Mouse (Mus musculus) MEL (cell line): ENCODE results near the gene Sult2b1. TPM values are rescaled to one million over a fixed set of nuclear protein-coding genes. Genes with fewer than 3 reads are reported as not detected.

Source experiments
- DNase-seq: peaks from one replicate; pipeline ENCODE4 v3.0.0; 2011; ENCODE audit warnings: low read depth, low spot score
- H3K27ac ChIP-seq: 2 replicates; pipeline ENCODE4 v1.5.1; 2012; ENCODE audit warnings: low read depth, mild to moderate bottlenecking, control low read depth, low read length, moderate library complexity; ENCODE audit not compliant: control insufficient read depth
- H3K27me3 ChIP-seq, 2 experiments: fragments of 150-350 bp in 1 of 2; sonication (generic) in 1 of 2; 2 replicates each; pipeline ENCODE4 v1.6.1; 2012; ENCODE audit warnings: low read length in 2 of 2, mild to moderate bottlenecking in 2 of 2, improper control_type of control experiment in 1 of 2, moderate library complexity in 1 of 2; ENCODE audit not compliant: insufficient read depth in 2 of 2, control insufficient read depth in 1 of 2
- H3K36me3 ChIP-seq, 2 experiments: 2 replicates each; pipeline ENCODE4 v1.6.1; 2012 to 2014; ENCODE audit warnings: low read length in 2 of 2, improper control_type of control experiment in 1 of 2, inconsistent platforms in 1 of 2, mild to moderate bottlenecking in 1 of 2; ENCODE audit not compliant: insufficient read depth in 2 of 2, control insufficient read depth in 1 of 2
- H3K4me1 ChIP-seq, 2 experiments: fragments of 150-350 bp in 1 of 2; sonication (generic) in 1 of 2; 2 replicates each; pipeline ENCODE4 v1.6.1; 2012; ENCODE audit warnings: low read length in 2 of 2, improper control_type of control experiment in 1 of 2, mild to moderate bottlenecking in 1 of 2; ENCODE audit not compliant: insufficient read depth in 2 of 2, control insufficient read depth in 1 of 2
- H3K4me3 ChIP-seq, 2 experiments: fragments of 150-350 bp in 1 of 2; sonication (generic) in 1 of 2; 2 replicates each; pipeline ENCODE4 v1.5.1; 2012; ENCODE audit warnings: low read depth in 2 of 2, low read length in 2 of 2, mild to moderate bottlenecking in 2 of 2, moderate library complexity in 2 of 2, control low read depth in 1 of 2, improper control_type of control experiment in 1 of 2; ENCODE audit not compliant: control insufficient read depth in 1 of 2, insufficient read depth in 1 of 2
- H3K79me2 ChIP-seq: 2 replicates; pipeline ENCODE4 v1.6.1; 2012; ENCODE audit warnings: mild to moderate bottlenecking, low read length, moderate library complexity; ENCODE audit not compliant: control insufficient read depth, poor library complexity, insufficient read depth
- H3K9ac ChIP-seq: 2 replicates; pipeline ENCODE4 v1.6.1; 2012; ENCODE audit warnings: low read depth, mild to moderate bottlenecking, control low read depth, low read length, moderate library complexity; ENCODE audit not compliant: control insufficient read depth, poor library complexity, severe bottlenecking
- H3K9me3 ChIP-seq: fragments of 150-350 bp; sonication (generic); replicated peaks from 2 replicates; pipeline ENCODE4 v1.6.1; 2012; ENCODE audit warnings: mild to moderate bottlenecking, low read length, improper control_type of control experiment, moderate library complexity; ENCODE audit not compliant: insufficient read depth
- CHD2 ChIP-seq: IDR thresholded peaks from 2 replicates; pipeline ENCODE4 v1.6.1; 2011; ENCODE audit warnings: low read length, improper control_type of control experiment
- ELF1 ChIP-seq: IDR thresholded peaks from 2 replicates; pipeline ENCODE4 v1.6.1; 2014; ENCODE audit warnings: low read depth, mild to moderate bottlenecking, inconsistent platforms, low read length, improper control_type of control experiment, moderate library complexity
- EP300 ChIP-seq, 2 experiments: IDR thresholded peaks; 2 replicates each; pipeline ENCODE4 v1.6.1; 2011; ENCODE audit warnings: improper control_type of control experiment in 2 of 2, low read length in 2 of 2, low read depth in 1 of 2, mild to moderate bottlenecking in 1 of 2
- ETS1 ChIP-seq: IDR thresholded peaks from 2 replicates; pipeline ENCODE4 v1.6.1; 2012; ENCODE audit warnings: low read depth, mild to moderate bottlenecking, inconsistent platforms, low read length, improper control_type of control experiment, moderate library complexity
- GABPA ChIP-seq: IDR thresholded peaks from 2 replicates; pipeline ENCODE4 v1.6.1; 2012; ENCODE audit warnings: low read depth, mild to moderate bottlenecking, inconsistent platforms, low read length, improper control_type of control experiment, moderate library complexity
- HCFC1 ChIP-seq: IDR thresholded peaks from 2 replicates; pipeline ENCODE4 v1.6.1; 2012; ENCODE audit warnings: low read depth, mild to moderate bottlenecking, inconsistent platforms, low read length, improper control_type of control experiment, moderate library complexity
- KAT2A ChIP-seq: conservative IDR thresholded peaks from 2 replicates; pipeline ENCODE4 v1.6.1; 2012; ENCODE audit warnings: low read depth, low read length, improper control_type of control experiment, inconsistent platforms
- MAFK ChIP-seq: IDR thresholded peaks from 2 replicates; pipeline ENCODE4 v1.6.1; 2011; ENCODE audit warnings: low read depth, mild to moderate bottlenecking, low read length, improper control_type of control experiment, borderline replicate concordance
- MAX ChIP-seq: IDR thresholded peaks from 2 replicates; pipeline ENCODE4 v1.6.1; 2011; ENCODE audit warnings: low read length, improper control_type of control experiment
- MEF2A ChIP-seq: IDR thresholded peaks from 2 replicates; pipeline ENCODE4 v1.6.1; 2014; ENCODE audit warnings: low read depth, mild to moderate bottlenecking, inconsistent platforms, low read length, improper control_type of control experiment; ENCODE audit not compliant: poor library complexity, insufficient replicate concordance, severe bottlenecking; ENCODE audit errors: extremely low read depth
- MYB ChIP-seq: IDR thresholded peaks from 2 replicates; pipeline ENCODE4 v1.6.1; 2011; ENCODE audit warnings: mild to moderate bottlenecking, low read depth, low read length, improper control_type of control experiment
- MYC ChIP-seq: IDR thresholded peaks from 2 replicates; pipeline ENCODE4 v1.6.1; 2011; ENCODE audit warnings: low read depth, mild to moderate bottlenecking, low read length, improper control_type of control experiment, moderate library complexity
- NELFE ChIP-seq: IDR thresholded peaks from 2 replicates; pipeline ENCODE4 v1.6.1; 2011; ENCODE audit warnings: low read depth, low read length, improper control_type of control experiment
- POLR2A ChIP-seq, 2 experiments: IDR thresholded peaks; 2 replicates each; pipeline ENCODE4 v1.6.1; 2011 to 2012; ENCODE audit warnings: low read length in 2 of 2, mild to moderate bottlenecking in 2 of 2, control low read depth in 1 of 2, improper control_type of control experiment in 1 of 2, low read depth in 1 of 2, moderate library complexity in 1 of 2; ENCODE audit not compliant: control insufficient read depth in 1 of 2, insufficient read depth in 1 of 2, poor library complexity in 1 of 2
- POLR2AphosphoS2 ChIP-seq: IDR thresholded peaks from 2 replicates; pipeline ENCODE4 v1.6.1; 2011; ENCODE audit warnings: low read length, improper control_type of control experiment
- POLR2AphosphoS5 ChIP-seq: IDR thresholded peaks from 2 replicates; pipeline ENCODE4 v1.6.1; 2012; ENCODE audit warnings: low read depth, borderline replicate concordance, mild to moderate bottlenecking, inconsistent platforms, low read length, moderate library complexity, mixed read lengths
- RAD21 ChIP-seq: IDR thresholded peaks from 2 replicates; pipeline ENCODE4 v1.6.1; 2011; ENCODE audit warnings: mild to moderate bottlenecking, low read depth, low read length, improper control_type of control experiment
- RCOR1 ChIP-seq: IDR thresholded peaks from 2 replicates; pipeline ENCODE4 v1.6.1; 2012; ENCODE audit warnings: low read depth, mild to moderate bottlenecking, inconsistent platforms, low read length, improper control_type of control experiment
- SIN3A ChIP-seq: IDR thresholded peaks from 2 replicates; pipeline ENCODE4 v1.6.1; 2012; ENCODE audit warnings: low read length, improper control_type of control experiment, inconsistent platforms
- TAL1 ChIP-seq: IDR thresholded peaks from 2 replicates; pipeline ENCODE4 v1.6.1; 2012; ENCODE audit warnings: mild to moderate bottlenecking, inconsistent platforms, low read length, moderate library complexity, mixed read lengths
- TBP ChIP-seq: IDR thresholded peaks from 2 replicates; pipeline ENCODE4 v1.8.0; 2011; ENCODE audit warnings: low read depth, low read length, improper control_type of control experiment
- USF1 ChIP-seq: IDR thresholded peaks from 2 replicates; pipeline ENCODE4 v1.6.1; 2014; ENCODE audit warnings: low read depth, mild to moderate bottlenecking, inconsistent platforms, low read length, improper control_type of control experiment, moderate library complexity
- USF2 ChIP-seq, 2 experiments: IDR thresholded peaks; 2 replicates each; pipeline ENCODE4 v1.6.1; 2011 to 2012; ENCODE audit warnings: improper control_type of control experiment in 2 of 2, low read length in 2 of 2, borderline replicate concordance in 1 of 2, inconsistent platforms in 1 of 2, low read depth in 1 of 2, mild to moderate bottlenecking in 1 of 2; ENCODE audit not compliant: insufficient read depth in 1 of 2
- ZKSCAN1 ChIP-seq: IDR thresholded peaks from 2 replicates; pipeline ENCODE4 v1.6.1; 2012; ENCODE audit warnings: low read depth, mild to moderate bottlenecking, inconsistent platforms, low read length, improper control_type of control experiment, moderate library complexity
- ZMIZ1 ChIP-seq: IDR thresholded peaks from 2 replicates; pipeline ENCODE4 v1.6.1; 2012; ENCODE audit warnings: low read depth, mild to moderate bottlenecking, inconsistent platforms, low read length, improper control_type of control experiment, moderate library complexity
- polyA plus RNA-seq, 2 experiments: library from polyadenylated mRNA; stranded (reverse) in 1 of 2; unstranded in 1 of 2; fragments of >175 nt in 1 of 2; fragments of >200 nt in 1 of 2; gene quantifications; 2 replicates each; pipeline versions ENCODE4 v1.2.1 to v1.2.4; 2012; ENCODE audit warnings: low replicate concordance in 2 of 2, low read depth in 1 of 2; ENCODE audit not compliant: insufficient read length in 2 of 2, insufficient read depth in 1 of 2, missing spikeins in 1 of 2
- total RNA-seq: library from RNA; depleted of rRNA; stranded (reverse); fragments of 300-350 nt; gene quantifications from 2 replicates; pipeline ENCODE4 v1.2.3, GENCODE M21; 2012

The Sult2b1 gene
- total and polyA plus RNA-seq, 3 experiments, result 0.08 to 0.47 TPM; not detected in 1

GRCm38 (mm10) chr7:45798511-45798836 is 14.0 kb upstream of the Sult2b1 start:
- Histone ChIP-seq H3K9ac (no peak overlapping the region), H3K9me3 (no peaks in the 10 kb centered on the region), H3K27ac (no peak overlapping the region), H3K36me3 (peaks cover 0 to 4% of the 10 kb centered on the region in 2 experiments; a peak in 1 of 4 replicates), H3K4me3 (no peak overlapping the region), H3K4me1 (peaks cover 9 to 13% of the 10 kb centered on the region in 2 experiments; a peak in 3 of 4 replicates), H3K27me3 (no peaks in the 10 kb centered on the region), H3K79me2 (no peaks in the 10 kb centered on the region; the same call in 1 of the 2 replicates)
- no peak for TF ChIP-seq CHD2
- no peak for TF ChIP-seq POLR2AphosphoS2
- no peak for TF ChIP-seq POLR2A (IDR thresholded peaks at IDR 0.05; ENCODE audit: control insufficient read depth in 1 of 2, insufficient read depth in 1 of 2, low read depth in 1 of 2, low read length in 2 of 2, poor library complexity in 1 of 2)
- no peak for TF ChIP-seq RAD21
- TF ChIP-seq EP300 (IDR thresholded peaks at IDR 0.05; ENCODE audit: low read depth in 1 of 2, low read length in 2 of 2), result no peak
- no peak for TF ChIP-seq HCFC1
- no peak for TF ChIP-seq MAX
- no peak for TF ChIP-seq ZMIZ1
- TF ChIP-seq NELFE, result no peak
- no peak for TF ChIP-seq TBP
- no peak for TF ChIP-seq POLR2AphosphoS5
- DNase-seq, result no peak

- Histone ChIP-seq H3K9ac (no peak overlapping the region), H3K9me3 (no peaks in the 10 kb centered on the region), H3K79me2 (no peaks in the 10 kb centered on the region; the same call in 1 of the 2 replicates), H3K4me3 (no peak overlapping the region), H3K4me1 (peaks cover 9 to 13% of the 10 kb centered on the region in 2 experiments; a peak in 3 of 4 replicates), H3K27me3 (no peaks in the 10 kb centered on the region), H3K27ac (no peak overlapping the region), H3K36me3 (peaks cover 0 to 4% of the 10 kb centered on the region in 2 experiments; a peak in 1 of 4 replicates)
- no peak for TF ChIP-seq RCOR1
- no peak for TF ChIP-seq MEF2A
- TF ChIP-seq MYB, result no peak
- no peak for TF ChIP-seq RAD21
- no peak for TF ChIP-seq USF1
- TF ChIP-seq GABPA, result no peak
- no peak for TF ChIP-seq MYC
- no peak for TF ChIP-seq TAL1
- TF ChIP-seq MAFK, result no peak
- TF ChIP-seq ETS1, result no peak
- no peak for TF ChIP-seq ZKSCAN1
- no peak for TF ChIP-seq ZMIZ1
- TF ChIP-seq KAT2A, result no peak
- TF ChIP-seq CHD2, result no peak
- no peak for TF ChIP-seq SIN3A
- TF ChIP-seq ELF1, result no peak
- TF ChIP-seq USF2 (IDR thresholded peaks at IDR 0.05; ENCODE audit: borderline replicate concordance in 1 of 2, insufficient read depth in 1 of 2, low read depth in 1 of 2, low read length in 2 of 2), result no peak
- no peak for DNase-seq
These were observed 13.4 kb upstream of the Sult2b1 start for GRCm38 (mm10) chr7:45797661-45798510.
